Mouse (Mus musculus) B cell, adult 2 months (primary cell): ENCODE data around the gene Mecom.

ENCODE experiments used
- DNase-seq, 2 experiments: peaks; one replicate each; pipeline ENCODE4 v3.0.0; 2022

Mecom gene

DNA sequence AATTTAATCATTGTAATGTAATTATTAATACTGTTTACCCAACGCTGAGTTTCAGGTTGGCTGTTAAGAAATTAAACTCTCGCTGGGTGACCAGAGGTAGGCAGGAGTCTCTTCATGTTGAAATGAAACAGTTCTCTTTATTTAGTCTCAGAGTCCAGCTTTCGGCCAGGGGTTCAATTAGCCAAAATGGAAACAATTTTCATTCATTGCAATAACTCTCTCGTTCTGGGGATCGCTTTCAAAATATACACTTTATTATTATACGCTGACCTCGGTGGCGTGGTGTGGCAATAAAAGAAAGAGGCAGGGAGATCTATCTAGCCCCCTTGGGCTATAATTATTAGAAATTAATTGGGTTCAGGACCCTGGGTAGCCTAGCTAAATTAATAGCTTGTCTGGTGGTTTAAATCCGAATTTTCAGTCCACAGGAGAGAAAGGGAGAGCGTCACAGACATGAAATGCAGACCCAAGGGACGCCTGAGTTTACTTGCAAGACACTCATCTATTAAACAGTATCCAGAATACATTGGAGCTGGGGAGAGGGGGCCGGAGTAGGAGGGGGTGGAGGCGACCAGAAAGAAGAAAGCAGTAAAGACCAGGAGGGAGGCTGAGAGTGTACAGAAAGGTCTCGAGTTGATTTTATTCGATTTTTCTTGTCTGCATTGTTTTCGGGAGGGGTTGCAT is 34.4 kb downstream of the Mecom start:
- no peak for DNase-seq

DNA sequence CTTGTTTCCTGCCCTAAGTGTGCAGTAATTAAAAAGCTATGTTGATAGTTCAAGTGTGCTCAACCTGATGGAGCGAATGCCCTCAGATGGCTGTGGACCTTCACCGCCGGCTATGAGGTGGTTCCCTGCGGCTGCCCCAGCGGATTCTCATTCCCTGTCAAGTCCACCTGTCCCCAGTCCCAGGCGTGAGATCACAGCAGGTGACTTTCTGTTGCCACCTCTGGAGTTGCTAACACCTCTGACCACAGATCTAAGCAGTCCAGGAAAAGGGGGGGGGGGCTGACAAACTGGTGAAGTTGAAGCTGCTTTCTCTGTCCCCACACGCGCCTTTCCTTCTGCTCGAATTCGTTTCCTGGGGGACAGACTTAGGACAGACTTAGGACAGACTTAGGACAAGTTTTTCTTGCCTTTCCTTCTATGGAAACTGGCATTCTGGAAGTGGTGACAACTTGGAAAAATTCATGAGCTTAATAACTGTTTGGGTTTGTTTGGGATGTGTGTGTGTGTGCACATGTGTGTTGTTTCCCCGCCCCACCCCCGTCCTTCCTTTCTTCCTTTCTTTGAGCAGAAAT is 35.3 kb downstream of the Mecom start:
- DNase-seq: no peak

DNA sequence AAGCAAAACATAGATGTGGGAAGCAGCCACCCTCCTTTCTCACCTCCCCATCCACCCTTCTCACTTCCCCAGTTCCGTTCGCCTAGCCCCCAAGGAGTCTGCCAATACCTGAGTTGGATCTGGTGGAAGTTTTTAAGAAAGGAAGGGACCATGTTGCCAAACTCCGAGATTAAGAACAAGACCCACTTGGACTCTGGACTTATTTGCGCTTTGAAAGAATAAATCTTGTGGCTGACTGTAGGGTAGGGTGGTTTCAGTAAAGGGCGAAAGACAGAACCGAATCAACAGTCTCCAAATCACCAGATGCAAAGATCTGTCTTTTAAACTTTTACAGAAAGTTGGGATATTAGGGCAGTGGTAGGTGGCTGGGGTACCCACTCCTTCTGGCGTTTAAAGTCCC is 36.0 kb downstream of the Mecom start:
- DNase-seq: no peak

DNA sequence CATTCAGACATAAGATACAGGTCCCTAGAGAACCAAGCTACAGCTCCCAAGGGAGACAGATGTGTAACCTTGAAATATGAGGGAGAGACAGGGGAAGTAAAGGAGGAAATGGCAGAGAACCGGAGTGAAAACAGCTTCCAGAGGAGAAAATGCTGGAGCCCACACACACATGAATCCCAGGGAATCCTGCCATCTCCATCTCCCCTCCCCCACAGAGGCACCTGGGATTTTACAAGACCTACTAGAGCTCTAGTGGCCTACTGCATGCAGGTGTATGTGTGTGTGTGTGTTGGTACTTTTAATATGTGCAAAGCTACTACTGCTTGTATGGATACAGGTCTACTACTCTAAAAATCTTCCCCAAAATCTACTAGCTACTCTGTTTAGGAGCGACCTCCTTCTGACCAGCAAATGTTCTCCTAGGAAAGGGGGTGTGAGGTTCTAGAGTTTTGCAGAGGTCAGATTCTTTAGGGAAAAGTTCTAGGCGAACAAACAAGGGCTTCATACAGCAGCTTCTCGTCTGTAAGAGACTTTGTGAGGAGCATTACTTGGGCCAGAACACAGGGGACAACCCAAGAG is 36.7 kb downstream of the Mecom start:
- no peak for DNase-seq

DNA sequence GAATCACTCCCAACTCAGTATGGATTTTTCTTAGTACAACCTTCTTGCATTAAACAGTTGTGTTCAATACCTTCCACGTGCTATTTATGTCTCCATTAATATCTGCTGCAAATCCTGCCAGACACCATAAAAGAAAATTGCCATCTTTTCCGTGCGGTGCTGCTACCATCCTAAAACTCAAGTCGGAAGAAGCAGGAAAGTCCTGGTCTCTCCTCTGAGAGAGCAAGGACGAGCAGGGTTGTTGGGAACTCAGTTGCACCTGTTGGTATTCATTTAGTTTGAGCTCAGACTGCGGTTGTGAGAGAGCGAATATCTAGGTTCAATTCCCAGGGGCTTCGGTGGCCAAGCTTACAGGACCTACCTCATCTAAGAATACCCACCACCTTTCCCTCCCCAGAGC is 37.2 kb downstream of the Mecom start:
- DNase-seq: no peak

DNA sequence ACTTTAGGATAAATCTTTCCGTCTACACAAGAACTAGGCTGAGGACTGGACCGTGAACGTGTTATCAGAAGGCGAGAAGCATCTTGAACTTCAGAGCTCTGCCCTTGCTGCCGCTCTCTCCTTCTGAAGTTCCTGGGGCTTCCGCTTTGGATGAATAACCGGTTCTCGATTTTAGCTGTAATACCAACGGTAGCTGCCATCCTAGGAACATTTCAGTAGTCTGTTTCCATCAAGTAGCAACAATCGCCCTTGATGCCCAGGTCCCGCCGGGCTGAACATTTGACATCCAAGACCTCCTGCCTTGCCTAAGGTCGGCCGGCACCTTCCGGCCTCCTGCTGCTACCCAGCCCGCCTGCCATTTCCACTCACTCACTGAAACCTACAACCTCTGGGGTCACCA is 37.7 kb downstream of the Mecom start:
- no peak for DNase-seq

DNA sequence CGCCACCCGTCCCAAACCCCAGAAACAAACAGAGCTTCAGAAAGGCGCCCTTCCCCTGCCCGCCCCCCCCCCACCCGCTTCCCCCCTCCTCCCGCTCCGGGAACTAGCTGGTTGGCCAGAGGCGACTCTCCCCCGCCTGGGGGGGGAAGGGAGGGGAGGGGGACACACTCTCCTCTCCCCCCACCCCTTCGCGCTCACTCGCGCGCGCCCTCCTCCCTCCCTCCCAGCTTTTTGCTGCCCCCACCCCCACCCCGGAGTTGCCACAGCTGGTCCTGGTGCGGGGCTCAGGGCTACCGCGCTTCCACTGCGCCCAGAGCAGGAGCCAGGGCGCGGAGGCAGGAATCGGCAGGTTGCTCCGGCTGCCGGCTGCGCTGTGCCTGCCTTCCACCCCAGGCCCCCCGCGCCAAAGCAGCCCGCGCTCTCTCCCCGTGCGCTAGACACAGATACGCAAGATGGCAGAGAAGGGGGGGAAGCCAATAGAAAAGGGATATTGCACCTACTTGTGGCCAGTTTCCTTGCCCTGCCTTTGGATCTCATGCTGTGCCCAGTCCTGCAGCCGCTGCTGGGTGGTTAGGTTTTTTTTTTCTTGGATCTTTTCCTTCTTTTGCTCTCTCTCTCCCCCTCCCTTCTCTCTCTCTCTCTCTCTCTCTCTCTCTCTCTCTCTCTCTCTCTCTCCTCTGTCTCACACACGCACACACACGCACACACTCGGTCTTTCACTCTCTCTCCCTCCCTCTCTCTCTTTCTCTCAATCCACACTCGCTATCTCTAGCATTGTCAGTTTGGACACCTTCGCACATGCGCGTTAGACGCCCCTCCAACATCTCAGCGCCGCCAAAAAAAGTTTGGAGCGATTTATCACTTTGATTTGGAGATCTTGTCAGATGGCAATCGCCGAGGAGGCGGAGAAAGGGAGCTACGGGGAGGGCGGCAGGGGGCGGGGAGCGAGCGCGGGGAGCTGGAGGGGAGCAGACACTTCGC is 38.6 kb downstream of the Mecom start:
- no peak for DNase-seq

DNA sequence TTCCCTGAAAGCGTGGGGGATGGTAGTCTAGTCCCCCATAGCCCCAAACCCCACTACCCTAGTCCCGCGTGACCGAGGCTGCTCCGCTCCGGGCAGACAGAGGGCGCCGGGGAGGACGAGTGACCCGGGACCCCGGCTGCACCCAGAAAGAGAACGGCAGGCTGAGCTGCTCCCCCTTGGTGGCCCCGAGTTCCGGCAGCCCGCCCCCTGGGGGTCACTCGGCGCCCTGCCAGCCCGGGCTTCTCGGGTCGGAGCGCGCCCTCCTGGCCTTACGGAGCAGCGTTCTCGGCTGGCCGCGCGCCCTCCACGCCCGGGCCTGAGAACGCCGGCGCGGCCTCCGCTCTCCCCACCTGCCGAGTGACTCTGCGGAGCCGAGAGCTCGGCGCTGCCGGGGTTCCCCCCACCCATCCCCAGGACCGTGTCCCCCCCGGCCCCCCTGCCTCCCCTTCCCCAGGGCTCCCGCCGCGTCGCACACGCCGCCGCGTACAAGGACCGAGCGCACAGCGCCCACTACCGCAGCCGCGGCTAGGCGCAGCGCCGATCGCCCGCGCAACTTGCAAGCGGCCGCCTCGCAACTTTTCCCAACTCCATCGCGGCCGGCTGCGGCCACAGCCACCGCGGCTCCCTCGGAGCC is 39.4 kb downstream of the Mecom start:
- DNase-seq: peak; percentile 65 to 67

DNA sequence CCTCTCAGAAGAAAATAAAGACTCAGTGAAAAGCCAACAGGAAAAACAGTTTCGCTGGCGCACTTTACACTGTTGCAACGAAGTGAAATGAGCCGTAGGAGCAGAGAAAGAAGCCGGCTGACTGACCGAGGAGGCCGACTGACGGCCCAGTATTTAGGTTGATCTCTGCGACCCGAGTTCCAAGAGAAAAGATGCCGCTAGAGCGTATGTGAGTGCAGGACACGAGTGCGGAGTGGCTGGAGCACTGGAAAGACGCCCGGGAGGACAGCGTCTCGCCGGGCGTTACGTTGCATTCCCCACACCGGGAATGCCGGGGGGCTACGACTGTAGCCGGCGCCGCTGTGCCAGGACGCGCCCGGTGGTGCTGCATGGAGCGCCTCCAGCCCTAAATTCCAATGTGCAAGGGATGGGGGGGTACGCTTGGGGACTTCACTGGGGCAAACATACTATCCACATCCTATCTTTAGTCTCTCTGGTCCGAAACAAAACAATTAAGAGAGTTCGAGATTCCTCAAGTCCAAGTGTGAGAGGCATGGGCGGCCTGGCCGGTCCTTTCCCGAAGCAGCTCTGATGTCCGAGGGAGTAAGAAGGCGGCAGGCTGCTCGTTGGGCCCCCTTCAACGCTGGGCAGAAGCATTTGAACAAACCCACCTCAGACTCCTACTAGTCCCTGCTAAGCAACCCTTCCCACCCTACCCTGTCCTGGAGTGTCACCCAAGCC is 40.1 kb downstream of the Mecom start:
- peak in 1 of 2 experiments; percentile 13 for DNase-seq

DNA sequence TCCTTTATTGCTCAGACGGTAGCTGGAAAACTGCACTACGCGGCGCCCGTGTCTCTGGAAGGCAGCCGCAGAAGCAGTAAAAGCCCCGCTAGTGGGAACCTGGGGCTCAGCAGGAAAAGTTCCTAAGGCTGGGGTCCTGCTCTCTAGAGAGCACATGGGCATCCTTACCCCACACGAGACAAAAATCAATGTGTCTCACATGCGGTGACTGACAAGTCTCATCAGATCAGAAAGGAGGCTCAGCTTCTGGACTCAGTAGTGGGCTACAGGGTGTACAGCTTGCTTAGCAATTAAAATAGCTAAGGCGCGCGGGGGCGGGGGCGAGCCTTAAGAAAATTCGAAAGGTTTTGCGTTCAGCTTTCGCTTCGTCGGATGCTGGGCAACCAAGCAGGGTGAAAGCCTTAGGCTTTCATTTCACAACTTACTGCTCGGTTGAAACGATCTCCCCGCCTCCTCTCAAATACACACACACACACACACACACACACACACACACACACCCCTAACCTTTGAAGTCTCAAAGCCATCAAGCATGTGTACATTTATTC is 40.7 kb downstream of the Mecom start:
- DNase-seq: peak; percentile 34 to 37

DNA sequence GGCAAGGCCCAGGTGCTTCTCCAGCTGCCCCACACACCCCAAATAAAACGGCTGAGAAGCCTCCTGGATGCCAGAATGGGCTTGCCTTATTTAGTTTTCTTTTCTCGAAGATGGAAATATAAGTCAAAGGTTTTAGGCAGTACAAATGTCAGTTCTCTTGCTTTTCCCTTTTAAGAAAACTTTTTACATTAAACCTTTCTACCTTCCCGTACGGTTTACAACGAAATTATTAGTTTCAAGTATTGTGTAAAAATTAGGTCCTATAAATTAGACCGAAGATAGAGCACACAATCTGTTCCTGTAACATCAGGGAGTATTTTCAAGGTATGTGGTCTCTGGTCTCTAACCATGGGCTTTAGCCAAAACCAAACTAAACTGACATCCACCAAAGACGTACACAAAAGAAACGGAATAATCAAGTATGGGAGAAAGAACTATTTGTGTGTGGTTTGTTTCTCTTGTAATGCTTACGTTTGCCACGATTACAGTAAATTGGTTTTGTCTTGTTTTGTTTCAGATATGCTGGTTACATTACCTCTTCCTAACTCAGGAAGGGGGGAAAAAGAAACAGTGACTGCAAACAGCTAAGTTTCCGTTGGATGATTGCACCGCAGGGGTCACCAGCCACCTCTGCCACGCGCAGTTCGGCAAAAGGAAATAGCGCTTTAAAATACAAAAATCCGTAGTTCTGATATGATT is 41.3 kb downstream of the Mecom start:
- DNase-seq: no peak

DNA sequence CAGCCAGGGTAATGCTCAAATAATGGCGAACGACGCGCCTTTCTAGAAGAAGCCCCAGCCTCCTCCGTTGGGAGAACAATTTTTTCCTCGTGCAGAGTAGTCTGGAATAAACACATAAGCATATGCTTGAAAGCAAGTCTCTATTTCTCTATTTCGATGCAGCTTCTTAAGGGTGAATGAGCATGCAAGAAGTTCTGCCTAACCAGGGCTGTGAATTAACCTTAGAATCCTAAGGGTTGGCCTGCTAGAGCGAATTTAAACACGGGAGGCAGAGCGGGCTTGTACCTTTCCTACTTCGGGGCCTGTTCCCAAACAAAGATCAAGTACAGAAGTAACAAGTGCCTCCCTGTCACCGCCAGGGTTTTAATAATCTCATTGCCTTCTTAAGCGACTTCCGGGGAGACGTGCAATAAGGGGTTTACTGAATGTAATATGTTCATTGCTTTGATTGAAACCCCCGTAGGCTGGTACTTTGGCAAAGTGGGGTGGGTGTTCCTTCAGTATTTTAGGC is 42.0 kb downstream of the Mecom start:
- DNase-seq: no peak

DNA sequence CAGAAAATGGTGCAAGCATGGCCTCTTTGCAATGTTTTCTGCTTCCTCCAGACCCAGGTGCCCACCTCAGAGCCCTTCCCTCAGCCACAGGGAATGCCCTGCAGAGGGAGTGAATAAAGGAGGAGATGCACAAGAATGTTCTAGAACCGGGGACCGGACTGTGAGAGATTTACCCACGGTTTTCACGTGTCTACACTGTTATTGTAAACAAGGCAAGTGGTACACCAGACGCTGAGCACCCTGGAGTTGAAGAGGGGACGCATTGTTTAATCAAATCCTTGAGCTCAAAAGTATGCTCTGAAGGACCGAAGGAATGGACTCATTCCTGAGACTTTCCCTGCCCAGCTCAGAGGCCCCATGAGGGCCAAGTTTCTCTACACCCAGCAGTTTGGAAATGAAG is 43.2 kb downstream of the Mecom start:
- DNase-seq: no peak

DNA sequence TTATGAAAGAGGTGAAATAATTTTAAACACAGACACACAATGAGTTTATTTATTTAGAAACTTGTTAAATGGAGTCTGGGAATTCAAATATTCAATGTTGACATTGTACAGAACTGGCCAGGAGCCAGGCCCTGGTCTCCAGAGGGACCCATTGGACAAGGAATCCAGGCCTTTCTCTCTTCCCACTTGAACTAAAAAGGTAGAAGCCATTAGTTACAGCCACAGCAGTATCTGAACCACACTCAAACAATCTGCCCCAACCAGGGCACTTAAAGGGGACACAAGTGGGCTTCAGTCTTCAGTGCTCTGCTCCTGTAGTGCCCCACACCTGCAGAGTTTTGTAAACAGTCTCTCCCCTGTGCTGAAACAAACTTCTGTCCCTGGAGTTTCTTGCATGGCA is 44.0 kb downstream of the Mecom start:
- no peak for DNase-seq

DNA sequence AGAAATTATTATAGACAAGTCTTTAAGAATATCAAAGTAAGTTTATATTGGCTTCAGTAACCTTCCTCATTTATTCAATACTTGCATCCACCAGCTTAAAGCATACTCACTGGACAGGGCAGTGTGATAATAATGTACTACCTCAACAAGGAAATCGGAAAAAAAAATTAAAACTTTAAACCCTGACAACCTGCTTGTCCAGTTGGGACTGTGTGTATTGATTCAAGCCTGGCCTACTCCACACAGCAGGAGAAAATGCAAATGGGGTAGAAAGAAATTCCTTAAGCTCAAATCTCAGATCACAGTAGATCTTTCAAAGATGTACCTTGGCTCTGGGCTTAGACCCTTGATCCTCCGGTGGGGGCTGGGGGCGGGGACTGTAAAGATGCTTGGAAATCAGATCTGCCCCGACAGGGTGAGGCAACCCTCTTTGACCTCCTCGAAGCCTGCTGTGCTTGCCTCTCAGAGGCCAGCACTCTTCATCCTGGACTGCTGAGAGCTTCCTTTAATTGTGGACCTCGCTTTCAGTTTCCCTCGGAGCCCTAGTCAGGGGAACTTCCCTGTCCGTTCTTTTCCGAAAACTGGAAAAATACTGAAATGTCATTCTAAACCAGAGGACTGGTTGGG is 49.5 kb downstream of the Mecom start:
- DNase-seq: no peak

DNA sequence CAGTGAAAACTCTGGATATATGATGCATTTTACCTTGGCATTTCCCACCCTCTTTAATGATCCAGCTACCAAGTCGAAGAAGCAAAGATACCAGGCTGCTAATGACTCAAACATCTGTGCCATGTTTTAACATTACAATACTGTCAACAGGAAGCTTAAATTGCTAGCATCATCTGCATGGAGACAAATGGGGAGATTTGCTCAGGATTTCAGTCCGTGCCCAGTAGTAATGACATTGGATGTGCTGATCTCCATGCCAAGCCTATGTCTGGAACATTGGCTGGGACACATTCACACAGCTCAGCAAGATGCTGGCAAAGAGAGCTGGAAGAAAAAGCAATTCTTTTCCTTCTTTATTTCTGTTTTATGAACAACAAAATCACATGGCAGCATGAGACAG is 53.4 kb downstream of the Mecom start:
- no peak for DNase-seq

DNA sequence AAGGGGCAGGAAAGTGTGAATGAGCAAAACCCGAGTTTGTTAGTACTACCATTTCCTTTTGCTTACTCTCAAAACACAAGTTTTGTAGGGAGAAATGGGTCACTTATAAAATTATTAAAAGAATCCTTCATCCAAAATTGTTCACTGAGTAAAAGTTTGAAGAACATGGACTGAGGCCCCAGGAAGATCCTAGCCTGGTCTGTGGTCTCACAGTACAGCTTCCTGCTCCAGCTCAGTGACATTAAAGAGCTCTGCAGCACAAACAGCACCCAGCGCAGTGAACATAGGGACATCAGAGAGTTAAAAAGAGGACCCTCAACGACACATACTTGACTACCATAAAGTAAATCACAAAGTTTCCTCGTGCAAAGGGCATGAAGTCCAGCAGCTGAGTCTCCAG is 59.0 kb downstream of the Mecom start:
- no peak for DNase-seq

DNA sequence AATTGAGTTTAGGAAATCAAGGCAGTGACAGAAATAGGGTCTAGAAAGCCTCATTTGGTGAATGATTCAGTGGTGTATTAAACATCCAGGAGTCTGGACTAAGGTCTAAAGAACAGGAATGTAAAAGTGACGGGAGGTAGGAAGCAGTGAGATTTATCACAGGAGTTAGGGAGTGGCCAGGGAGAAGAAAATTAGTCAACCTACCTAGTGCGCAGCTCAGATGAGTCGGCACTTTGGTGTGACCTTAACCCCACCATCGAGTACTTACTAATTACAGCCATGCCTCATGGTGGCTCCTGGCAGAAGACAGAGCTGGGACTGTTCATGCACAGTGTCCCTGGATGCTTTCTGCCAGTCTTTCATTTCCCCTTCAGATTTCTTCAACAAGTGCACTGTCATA is 61.4 kb downstream of the Mecom start:
- DNase-seq: no peak

DNA sequence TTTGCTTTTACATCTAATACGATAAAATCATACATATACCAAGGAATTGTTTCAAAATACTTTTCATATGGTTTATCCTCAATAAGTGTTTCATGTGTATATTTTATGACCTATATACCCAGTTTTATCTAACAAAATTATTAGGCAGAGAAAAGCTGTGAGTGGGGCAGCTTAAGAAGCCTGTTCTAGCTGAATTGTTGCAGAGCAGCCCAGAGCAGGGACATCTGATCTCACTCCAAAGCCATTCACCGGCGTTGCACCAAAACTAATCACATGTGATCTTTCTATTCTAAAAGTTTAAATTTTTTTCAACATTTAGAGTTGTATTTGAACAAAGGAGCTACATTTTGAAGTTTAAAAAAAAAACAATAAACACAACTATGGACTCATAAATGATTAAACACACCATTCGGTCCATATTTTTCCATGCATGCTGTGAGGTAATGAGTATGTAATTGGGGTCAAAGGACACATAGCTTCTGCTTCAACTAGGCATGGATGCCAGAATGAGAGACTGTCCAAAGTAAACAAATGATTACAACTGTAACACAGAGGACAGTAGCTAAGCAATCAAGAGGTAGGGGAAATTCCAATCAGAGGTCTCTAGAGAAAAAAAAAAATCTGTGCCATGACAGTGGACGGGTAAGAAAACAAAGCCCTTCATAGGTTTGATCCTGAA is 64.7 kb downstream of the Mecom start:
- DNase-seq: no peak

DNA sequence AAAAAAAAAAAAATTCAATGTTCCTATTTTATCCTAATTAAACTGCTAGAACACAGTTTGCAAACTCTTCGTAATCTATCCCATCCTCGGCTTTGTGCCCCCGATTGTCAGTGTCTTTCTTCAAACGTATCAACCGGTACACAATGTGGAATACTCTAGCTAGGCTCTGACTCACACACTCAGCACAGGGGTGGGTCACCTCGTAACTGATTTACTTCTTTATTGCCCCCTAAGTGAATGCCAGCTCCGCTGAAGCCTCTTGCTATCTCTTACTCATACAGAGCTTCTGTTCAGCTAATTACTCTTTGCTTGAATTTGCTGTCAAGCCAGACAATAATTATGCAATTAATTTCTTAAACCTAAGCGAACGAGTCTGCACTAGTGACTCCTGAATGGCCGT is 66.1 kb downstream of the Mecom start:
- no peak for DNase-seq
